Mouse (Mus musculus) spleen, postnatal 36 days (tissue): ENCODE data around the gene Ints11.

Source experiments
- DNase-seq, 2 experiments: peaks; one replicate each; pipeline ENCODE4 v3.0.0; 2022; ENCODE audit warnings: low spot score in 2 of 2, mixed read lengths in 1 of 2

Ints11 gene

DNA sequence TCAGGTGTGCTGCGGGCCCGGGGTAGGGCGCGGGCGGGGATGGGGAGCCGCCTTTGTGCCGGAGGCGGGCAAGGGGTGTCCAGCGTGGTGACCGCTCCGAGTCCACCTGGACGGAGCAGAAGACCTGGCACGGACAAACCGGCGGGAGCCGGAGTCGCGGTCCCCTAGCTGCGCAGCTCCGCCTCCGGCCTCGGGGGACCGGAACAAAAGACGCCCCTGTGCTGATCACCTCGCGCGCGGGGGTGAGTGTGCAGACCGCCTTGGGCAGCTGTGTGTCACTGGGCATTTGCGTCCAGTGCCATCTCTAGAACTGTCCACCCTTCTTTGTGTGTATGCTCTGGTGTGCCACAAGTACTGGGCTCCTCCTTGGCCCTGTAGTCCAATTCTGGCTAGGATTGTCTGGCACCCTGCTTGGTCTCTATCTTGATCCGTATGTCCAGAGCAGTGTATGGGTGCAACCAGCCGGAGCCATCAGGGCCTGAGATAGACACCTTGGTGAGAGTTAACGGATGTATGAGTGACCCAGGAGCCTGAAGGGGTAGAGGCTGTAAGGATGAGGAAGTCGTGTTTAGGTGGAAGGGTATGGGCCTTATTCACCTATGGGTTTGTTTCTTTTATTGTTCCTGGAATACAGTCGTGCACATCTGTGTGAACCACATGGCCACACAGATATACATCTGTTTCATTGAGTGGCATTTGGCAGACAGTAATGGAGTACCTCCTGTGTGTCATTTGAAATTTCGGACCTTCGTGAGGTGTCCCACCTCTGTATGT, 23.3 kb downstream of the Ints11 start:
- DNase-seq = peak; percentile 46 to 53

DNA sequence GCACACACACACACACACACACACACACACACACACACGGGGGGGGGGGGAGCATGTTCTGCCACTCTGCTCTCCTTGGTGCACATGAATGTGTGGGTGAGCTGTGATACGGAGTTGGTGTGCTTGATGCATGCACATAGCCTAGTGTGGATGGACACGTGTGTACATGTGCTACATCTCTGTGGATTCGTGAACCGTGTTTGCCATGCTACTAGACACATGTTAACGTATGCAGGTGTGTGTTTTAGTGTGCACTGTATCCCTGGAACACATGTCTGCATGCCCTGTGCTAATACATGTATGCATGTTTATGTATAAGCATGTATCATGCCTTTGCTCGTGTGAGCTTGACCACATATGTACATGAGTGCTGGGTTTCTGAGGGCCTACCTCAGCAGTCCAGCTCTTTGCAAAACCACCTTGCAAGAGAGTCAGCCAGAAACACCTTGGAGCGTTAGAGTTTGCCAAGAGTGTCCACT, 23.9 kb downstream of the Ints11 start:
- no peak for DNase-seq

DNA sequence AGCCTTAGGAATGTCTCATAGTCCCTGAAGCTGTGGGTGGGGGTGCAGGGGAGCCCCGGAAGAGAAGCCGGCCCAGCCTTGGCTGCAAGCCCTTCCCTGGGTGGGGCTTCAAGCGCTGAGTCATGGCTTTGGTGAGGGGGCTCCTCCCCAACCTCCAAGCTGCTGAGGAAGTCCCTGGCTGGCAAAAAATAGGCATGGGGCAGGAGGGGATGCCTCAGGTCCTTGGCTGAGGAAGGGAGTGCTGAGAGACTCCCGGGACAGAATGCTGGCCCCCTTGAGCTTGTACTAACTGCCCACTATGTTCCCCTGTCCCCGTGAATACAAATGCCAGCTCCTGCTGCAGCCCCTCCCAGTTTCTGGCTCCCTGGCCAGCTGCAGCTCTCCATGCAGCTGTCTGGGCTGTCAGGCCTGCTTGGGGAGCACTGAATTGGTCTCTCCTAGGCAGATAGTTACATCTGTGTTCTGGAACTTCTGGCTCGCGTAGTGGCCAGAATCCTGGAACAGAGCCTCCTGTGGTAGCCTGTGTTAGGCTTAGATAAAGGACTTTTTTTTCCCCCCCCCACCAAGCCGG, 25.1 kb downstream of the Ints11 start:
- DNase-seq = peak; percentile 68 to 77

DNA sequence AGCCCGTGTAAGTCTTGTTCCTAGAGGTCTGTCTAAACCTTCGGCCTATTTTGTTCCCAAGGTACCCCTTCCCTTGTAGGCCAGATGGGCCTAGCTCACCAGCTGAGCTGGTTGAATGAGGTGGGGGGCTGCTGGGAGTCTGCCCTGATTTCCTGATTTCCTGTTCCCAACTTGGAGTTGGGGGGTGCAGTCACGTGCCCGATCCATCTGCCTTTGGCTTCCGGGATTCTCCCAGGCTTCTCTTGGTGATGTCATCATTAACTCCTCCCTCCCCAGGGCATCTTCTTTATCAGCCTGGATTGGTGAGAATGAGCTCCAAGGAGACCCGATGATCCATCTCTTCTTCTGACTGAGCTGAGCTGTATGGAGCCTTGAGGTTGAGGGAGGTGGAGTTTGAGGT, 25.9 kb downstream of the Ints11 start:
- DNase-seq = peak in 1 of 2 experiments; percentile 1

DNA sequence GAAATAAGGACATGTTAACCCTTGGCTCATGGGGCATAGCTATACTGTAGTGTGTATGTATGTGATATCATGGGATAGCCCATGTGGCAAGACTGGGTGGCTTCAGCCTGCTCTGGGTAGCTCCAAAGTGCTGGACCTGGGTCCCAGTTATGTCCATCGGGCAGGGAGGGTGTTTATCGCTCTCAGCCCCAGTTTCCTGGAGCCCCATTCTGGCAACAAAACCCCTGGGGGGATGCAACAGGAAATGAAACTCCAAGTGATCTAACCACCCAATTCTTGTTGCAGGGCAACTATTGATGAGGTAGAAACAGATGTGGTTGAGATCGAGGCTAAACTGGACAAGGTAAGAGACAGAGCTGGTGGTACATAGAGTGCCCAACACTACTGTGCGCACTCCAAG, 26.5 kb downstream of the Ints11 start:
- DNase-seq = peak; percentile 44 to 50

DNA sequence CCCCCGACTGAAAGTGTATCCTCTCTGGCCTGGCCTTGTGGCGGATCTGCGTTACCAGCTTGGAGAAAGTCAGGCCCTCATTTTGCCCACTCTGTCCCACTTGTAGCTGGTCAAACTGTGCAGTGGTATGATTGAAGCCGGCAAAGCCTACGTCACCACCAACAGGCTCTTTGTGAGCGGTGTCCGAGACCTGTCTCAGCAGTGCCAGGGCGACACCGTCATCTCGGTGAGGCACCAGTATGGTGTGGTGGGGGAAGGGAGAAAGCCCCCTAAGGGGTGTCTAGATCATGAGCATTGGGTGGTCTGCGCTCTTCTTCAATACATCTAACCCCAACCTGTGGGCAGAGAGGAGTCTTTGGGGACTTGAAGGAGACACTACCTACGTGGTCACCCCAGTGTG, 27.1 kb downstream of the Ints11 start:
- peak in 1 of 2 experiments; percentile 0 for DNase-seq

DNA sequence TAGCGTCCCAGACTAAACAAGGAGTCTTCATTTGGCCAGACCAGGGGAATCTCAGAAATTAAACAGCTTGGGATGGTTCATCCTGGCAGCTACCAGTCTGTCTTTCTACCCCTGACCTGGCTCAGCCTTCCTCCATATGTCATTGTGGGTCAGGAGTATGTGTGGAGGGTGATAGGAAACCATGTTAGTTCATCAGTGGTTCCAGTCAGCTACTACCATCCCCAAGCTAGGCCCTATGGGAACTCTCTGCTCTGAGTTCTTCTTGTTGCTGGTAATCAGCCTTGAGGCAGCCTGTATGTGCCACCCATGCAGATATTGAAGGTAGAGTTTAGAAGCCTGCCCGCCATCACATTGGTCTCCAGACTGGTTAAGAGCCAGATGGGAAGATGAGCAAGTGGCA, 29.0 kb downstream of the Ints11 start:
- DNase-seq = peak in 1 of 2 experiments; percentile 0

DNA sequence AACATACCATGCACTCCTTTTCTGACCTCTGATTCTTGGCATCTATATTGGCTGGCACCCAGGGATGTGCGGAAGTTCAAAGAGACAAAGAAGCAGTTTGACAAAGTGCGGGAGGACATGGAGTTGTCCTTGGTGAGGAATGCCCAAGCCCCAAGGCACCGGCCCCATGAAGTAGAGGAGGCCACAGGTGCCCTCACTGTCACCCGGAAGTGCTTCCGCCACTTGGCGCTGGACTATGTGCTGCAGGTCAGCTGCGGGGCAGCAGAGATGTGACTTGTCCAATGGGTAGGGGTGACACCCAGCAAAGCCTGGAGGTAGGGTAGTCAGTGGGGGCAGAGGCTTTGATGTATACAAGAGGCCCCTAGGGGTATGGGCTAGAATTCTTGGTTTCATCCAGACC, 30.0 kb downstream of the Ints11 start:
- DNase-seq = peak in 1 of 2 experiments; percentile 1

DNA sequence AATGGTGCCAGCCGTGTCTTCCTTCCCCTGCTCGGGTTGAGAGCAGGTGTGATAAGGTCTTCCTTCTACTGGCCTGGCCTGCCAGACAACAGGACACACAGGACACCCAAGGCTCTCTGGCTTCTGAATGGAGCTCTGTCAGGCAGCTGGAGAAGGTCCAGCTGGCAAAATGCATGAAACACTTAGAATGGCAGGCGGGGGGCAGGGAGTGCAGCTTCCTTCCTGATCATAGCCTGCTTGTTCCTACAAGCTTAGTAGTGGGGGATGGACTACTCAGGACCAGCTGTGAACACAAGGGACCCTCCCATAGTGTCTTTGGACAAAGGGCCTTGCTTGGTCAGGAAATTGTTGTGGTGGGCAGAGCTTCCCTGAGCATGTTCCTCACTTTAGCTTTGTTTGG, 31.9 kb downstream of the Ints11 start:
- DNase-seq = peak; percentile 1

DNA sequence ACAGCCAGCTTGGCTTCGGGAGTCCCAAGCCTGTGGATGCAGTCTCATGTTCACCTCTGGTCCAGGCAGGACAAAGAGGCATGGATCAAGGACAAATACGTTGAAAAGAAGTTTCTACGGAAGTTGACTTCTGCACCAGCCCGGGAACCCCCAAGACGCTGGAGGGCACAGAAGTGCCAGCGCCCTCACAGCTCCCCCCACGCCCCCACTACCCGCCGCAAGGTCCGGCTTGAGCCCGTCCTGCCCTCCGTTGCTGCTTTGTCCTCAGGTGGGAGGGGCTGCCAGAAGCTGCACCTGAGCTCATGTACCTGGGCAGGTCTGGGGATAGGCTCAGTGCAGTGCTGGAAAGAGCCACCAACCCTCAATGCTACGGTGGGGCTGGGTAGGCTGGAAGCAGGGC, 33.9 kb downstream of the Ints11 start:
- DNase-seq = peak in 1 of 2 experiments; percentile 0

DNA sequence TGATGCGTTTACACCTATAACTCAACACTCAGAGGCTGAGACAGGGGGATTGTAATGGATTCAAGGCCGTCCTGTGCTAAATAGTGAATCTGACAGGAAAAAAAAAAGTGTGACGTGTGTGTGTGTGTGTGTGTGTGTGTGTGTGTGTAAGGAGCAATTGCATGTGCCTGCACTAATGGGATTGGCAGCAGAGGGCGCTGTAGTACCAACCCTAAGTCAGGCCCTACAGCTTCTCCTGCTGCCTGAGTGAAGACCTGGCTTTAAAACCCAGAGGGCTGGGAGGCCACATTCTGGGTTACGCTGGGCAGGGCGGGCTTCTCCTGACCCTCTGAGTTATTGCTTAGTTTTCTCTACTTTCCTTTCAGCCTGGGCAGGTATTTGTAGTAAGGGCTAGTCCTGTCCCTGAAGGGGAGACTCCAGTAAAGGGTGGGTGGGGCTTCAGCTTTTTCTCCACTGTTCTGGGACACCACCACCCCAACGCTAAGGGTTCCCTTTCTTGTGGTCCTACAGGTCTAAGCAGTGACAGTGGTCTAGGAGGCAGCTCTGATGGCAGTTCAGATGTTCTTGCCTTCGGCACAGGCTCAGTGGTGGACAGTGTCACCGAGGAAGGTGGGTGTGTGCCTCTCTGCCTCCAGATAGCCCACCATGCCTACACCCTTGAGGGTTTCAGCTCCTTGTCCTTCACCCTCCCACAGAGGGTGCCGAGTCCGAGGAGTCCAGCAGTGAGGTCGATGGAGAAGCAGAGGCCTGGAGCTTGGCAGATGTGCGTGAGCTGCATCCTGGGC, 35.2 kb downstream of the Ints11 start:
- peak; percentile 1 to 7 for DNase-seq

DNA sequence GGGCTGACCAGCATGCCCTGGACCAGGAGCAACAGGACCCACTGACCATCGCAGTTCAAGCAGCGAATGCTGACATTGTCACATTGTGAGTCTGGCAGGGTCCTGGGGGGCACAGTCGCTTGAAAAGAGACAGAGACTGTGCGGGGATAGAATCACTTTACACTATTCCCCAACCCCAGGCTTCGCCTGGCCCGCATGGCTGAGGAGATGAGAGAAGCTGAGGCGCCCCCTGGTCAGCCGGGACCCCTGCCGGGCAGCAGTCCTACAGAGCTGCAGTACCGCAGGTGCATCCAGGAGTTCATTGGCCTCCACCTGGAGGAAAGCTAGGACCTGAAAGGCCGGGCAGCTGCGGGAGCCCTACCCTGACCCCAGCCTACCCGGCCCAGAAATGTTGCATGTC, 36.3 kb downstream of the Ints11 start:
- peak in 1 of 2 experiments; percentile 0 for DNase-seq

DNA sequence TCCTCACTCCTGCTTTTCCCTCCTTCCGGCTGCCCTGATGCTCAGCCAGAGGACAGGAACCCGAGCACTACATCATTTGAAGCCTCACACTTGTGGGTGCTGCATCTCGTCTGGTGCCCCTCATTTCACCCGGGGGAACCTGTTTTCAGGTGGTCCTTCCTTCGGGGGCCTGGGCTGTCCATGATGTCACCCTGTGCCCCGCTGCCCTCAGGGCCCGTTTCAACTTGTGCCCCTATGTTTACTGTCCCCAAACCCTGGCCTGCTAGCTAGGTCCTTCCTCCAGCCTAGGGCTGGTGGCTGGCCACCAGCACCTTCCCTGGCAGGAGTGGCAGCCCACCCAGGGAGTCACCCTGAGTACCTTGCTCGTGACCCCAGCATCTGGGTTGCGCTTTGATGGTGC, 36.8 kb downstream of the Ints11 start:
- DNase-seq = peak in 1 of 2 experiments; percentile 0

DNA sequence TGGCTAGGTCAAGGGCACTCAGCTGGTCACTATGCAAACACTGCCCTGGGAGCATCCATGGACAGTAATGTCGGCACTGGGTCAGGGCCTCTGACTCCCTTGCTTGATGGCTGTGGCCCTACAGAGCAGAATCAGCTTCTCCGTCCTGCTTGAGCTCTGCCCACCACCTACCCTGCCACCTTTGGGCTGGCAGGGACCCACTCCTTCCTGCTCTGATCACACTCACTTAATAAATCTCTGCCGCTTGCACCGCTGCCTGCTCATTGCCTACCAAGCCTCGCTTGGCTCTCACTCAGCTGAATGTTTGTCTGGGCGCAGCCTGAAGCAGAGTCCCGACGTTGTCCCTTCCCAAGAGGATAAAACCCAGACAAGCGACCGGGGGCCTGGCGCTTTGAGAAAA, 37.7 kb downstream of the Ints11 start:
- DNase-seq = no peak

DNA sequence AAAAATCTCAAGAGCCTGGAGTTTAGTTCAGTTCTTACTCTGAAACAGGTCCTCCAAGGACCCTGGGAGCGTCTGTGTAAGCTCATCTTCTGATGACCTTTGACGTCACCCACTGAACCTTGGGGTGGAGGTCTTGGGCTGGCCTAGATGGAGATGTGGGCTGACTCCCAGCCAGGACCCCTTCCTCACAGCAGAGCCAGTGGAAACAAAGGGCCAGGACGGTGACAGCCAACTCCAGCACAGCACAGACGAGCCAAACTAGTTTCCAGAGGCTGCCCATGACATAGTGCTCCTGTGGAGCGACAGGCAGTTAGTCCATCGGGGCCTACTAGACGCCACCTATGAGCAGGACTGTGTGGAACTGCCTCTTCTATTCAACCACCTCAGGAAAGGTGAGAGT, 38.9 kb downstream of the Ints11 start:
- peak; percentile 0 for DNase-seq

DNA sequence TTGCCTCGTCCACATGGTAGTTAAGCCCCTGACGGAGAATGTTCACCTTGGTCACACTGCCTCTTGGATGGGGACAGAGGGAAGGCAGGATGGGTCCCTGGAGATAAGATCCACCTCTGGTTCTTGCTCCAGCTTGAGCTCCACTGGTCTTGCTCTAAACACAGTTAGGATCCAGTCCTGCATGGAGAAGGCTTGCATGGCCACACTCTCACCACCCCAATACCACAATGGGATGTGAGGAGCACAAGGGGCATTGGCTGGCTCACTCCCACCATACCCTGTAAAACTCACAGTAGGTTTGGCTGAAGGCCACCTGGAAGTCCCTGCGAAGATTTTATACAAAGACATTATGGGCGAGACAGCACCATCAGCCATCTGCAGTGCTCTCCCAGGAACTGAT, 39.4 kb downstream of the Ints11 start:
- DNase-seq = no peak

DNA sequence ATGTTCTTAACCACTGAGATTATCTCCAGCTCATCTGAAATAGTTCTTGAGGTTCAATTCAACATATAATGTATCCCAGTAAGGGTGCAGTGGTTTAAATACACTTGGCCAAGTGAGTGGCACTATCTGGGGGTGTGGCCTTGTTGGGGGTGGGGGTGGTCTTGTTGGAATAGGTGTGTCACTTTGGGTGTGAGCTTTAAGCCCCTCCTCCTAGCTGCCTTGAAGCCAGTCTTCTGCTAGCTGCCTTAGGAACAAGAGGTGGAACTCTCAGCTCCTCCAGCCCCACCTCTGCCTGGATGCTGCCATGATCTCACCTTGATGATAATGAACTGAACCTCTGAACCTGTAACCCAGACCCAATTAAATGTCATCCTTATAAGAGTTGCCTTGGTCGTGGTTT, 62.7 kb downstream of the Ints11 start:
- DNase-seq = no peak
